Mouse (Mus musculus) ES-CJ7 (cell line): Measurements from ENCODE around the gene 4930430A15Rik.

Source experiments
- DNase-seq: peaks from one replicate; pipeline ENCODE4 v3.0.0; 2011; ENCODE audit warnings: low read depth, low spot score

4930430A15Rik gene

GRCm38 (mm10) chr2:111229502-111229901 lies at the start of gene 4930430A15Rik:
Gene 4930430A15Rik, minus strand, starts transcription at chr2:111229602.
- no peak for DNase-seq

GRCm38 (mm10) chr2:111274006-111274405 lies 44.6 kb upstream of the 4930430A15Rik start, which contains the start of gene Olfr1277:
Gene Olfr1277, minus strand, starts transcription at chr2:111274106.
- no peak for DNase-seq

GRCm38 (mm10) chr2:111254216-111254615 lies 24.8 kb upstream of the 4930430A15Rik start, which contains the start of gene Olfr1276:
Gene Olfr1276, plus strand, starts transcription at chr2:111254516.
- DNase-seq = no peak

GRCm38 (mm10) chr2:111235186-111235585 lies 5.8 kb upstream of the 4930430A15Rik start, which contains the start of gene Olfr1275:
Gene Olfr1275, minus strand, starts transcription at chr2:111235286.
- DNase-seq = no peak

- DNase-seq = no peak
Observed at GRCm38 (mm10) chr2:111182068-111182467, 47.3 kb downstream of the 4930430A15Rik start.

- no peak for DNase-seq
Observed at GRCm38 (mm10) chr2:111152836-111153235, 76.6 kb downstream of the 4930430A15Rik start, which contains the start of gene Gm15130. Gene Gm15130, minus strand, starts transcription at chr2:111152936.

- DNase-seq = no peak
Observed at GRCm38 (mm10) chr2:111135739-111136138, 93.7 kb downstream of the 4930430A15Rik start.
